Mouse (Mus musculus) forebrain, embryonic 15.5 days (tissue): ENCODE data around the gene Krtap27-1. TPM values are rescaled to one million over a fixed set of nuclear protein-coding genes. Genes with fewer than 3 reads are reported as not detected.

Experiments
- ATAC-seq: fragments of 200-750 bp; cut with Nextera tagmentation; replicated peaks from 2 replicates; pipeline ENCODE4 v1.8.0; 2017; ENCODE audit warnings: mild to moderate bottlenecking, moderate TSS enrichment, moderate library complexity
- H3K27ac ChIP-seq: fragments of 300-500 bp; sonication (generic); replicated peaks from 2 replicates; pipeline ENCODE4 v1.5.1; 2015; ENCODE audit warnings: mild to moderate bottlenecking, inconsistent platforms
- H3K27me3 ChIP-seq: fragments of 300-500 bp; sonication (generic); 2 replicates; pipeline ENCODE4 v1.6.1; 2015; ENCODE audit warnings: inconsistent platforms
- H3K36me3 ChIP-seq: fragments of 300-500 bp; sonication (generic); 2 replicates; pipeline ENCODE4 v1.6.1; 2015; ENCODE audit warnings: mild to moderate bottlenecking, inconsistent platforms
- H3K4me1 ChIP-seq: fragments of 300-500 bp; sonication (generic); 2 replicates; pipeline ENCODE4 v1.6.1; 2015; ENCODE audit warnings: inconsistent platforms
- H3K4me2 ChIP-seq: fragments of 300-500 bp; sonication (generic); replicated peaks from 2 replicates; pipeline ENCODE4 v1.6.1; 2015; ENCODE audit warnings: mild to moderate bottlenecking, inconsistent platforms
- H3K4me3 ChIP-seq: fragments of 300-500 bp; sonication (generic); 2 replicates; pipeline ENCODE4 v1.5.1; 2015; ENCODE audit warnings: mild to moderate bottlenecking, inconsistent platforms
- H3K9ac ChIP-seq: fragments of 300-500 bp; sonication (generic); replicated peaks from 2 replicates; pipeline ENCODE4 v1.6.1; 2015; ENCODE audit warnings: mild to moderate bottlenecking, inconsistent platforms
- H3K9me3 ChIP-seq: fragments of 300-500 bp; sonication (generic); 2 replicates; pipeline ENCODE4 v1.6.1; 2016; ENCODE audit warnings: inconsistent platforms
- WGBS: fragments of 180-500 bp; shearing (Covaris S2); methylation state at CpG from one replicate; pipeline ENCODE4 v1.1.7; 2015; ENCODE audit warnings: mixed read lengths; 5-methylcytosine and 5-hydroxymethylcytosine counted together
- polyA plus RNA-seq: library from polyadenylated mRNA; unstranded; fragments of >200 nt; fragmentation: Nextera tagmentation; extraction: Ambion mirVana; gene quantifications from 2 replicates; pipeline ENCODE4 v1.2.1, GENCODE M21; 2015

Gene Krtap27-1
- polyA plus RNA-seq = not detected in 2 replicates

DNA sequence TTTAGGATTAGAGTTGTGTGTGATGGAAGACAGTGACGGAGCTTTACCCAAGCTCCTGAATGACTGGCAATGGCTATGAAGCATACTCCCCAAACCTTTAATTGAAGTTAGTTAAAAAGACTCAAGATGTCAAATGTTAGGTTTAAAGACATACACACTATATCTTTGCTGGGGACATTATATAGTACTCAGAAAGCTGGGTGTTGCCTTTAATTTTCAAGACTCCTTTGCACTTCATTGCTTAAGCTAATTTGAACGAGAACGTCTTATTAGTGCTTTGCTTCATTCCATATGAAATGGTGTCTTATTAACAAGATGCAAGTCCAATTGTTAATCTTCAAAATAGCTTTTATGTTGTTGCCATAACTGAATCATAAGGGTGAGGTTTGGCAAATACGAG lies at the start of gene Krtap27-1:
Gene Krtap27-1, minus strand, starts transcription at position 101 of the 400 bp plus-strand sequence.
- Histone ChIP-seq H3K27me3 (no peaks in the 10 kb centered on the region), H3K36me3 (no peaks in the 10 kb centered on the region), H3K27ac (no peak within 1 kb of the TSS), H3K4me1 (no peaks in the 10 kb centered on the region), H3K4me2 (no peak within 1 kb of the TSS), H3K9ac (no peak within 1 kb of the TSS), H3K9me3 (no peaks in the 10 kb centered on the region), H3K4me3 (no peak within 1 kb of the TSS)
- WGBS = 88% methylated on average over 4 of the region's 4 CpGs
- ATAC-seq = no peak

DNA sequence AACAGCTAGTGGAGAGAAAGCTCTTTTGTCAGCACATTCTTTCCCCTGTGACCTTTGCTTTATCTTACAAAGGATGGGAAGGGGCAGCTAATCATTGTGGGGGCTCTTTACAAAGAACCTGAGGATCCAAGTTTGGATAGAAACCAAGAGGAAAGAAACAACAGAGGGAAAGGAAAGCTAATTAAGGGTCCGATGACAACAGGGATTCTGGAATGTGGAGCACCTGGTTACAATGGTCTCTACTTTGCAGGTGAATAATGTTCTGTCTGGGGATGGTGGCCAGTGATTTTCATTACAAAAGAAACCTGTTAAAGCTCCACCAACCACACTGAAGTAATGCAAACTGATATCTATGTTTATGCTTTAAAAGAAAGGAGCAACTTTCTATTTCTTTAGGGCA lies 48.6 kb upstream of the Krtap27-1 start:
- H3K4me2 ChIP-seq = no peak overlapping the region
- WGBS = 16% methylated on average over 1 of the region's 1 CpGs

DNA sequence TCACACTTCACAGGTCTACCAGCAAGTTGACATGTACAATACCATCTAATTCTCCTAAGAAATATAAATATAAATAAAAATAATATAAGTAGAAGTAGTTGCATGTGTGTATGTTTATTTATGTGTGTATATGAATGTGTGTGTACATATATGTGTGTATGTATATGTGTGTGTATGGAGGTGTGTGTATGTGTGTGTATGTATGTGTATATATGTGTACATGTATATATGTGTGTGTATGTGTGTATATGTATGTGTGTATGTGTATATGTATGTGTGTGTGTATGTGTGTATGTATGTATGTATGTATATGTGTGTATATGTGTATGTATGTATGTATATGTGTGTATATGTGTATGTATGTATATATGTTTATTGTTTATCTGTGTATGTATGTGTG lies 45.1 kb upstream of the Krtap27-1 start:
- H3K9ac ChIP-seq = no peak overlapping the region
- no peak for ATAC-seq
- H3K4me2 ChIP-seq = no peak overlapping the region
- H3K4me1 ChIP-seq = no peaks in the 10 kb centered on the region
- no peak overlapping the region for H3K4me3 ChIP-seq
- H3K36me3 ChIP-seq = no peaks in the 10 kb centered on the region
- H3K9me3 ChIP-seq = no peaks in the 10 kb centered on the region
- no peak overlapping the region for H3K27ac ChIP-seq
- H3K27me3 ChIP-seq = no peaks in the 10 kb centered on the region

More for the DNA sequence above, 48.6 kb upstream of the Krtap27-1 start:
- Histone ChIP-seq H3K9ac (no peak overlapping the region), H3K4me3 (no peak overlapping the region), H3K36me3 (no peaks in the 10 kb centered on the region), H3K27me3 (no peaks in the 10 kb centered on the region), H3K27ac (no peak overlapping the region), H3K9me3 (no peaks in the 10 kb centered on the region), H3K4me1 (no peaks in the 10 kb centered on the region)
- no peak for ATAC-seq

DNA sequence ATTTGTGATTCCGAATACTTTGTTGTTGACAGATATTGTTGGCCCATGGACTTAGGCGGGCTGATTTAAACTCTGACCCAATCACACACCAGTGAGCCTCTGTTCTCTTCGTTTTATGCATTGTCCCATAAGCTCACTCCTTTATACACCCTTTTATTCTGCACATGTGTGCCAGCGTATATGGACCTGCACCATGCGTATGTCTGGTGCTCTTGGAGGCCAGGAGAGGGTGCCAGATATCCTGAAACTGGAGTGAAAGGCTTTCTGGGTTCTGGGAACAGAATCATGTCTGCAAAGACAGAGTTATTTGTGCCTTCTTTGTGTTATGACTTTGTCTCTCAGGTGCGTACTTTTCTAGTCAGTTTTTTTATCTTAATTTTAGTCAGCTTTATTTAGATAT lies 39.8 kb upstream of the Krtap27-1 start:
- no peak overlapping the region for H3K4me2 ChIP-seq
- H3K4me3 ChIP-seq = no peak overlapping the region
- no peaks in the 10 kb centered on the region for H3K4me1 ChIP-seq
- no peaks in the 10 kb centered on the region for H3K36me3 ChIP-seq
- H3K27ac ChIP-seq = no peak overlapping the region
- WGBS = 82% methylated on average over 6 of the region's 6 CpGs
- no peak for ATAC-seq
- H3K9ac ChIP-seq = no peak overlapping the region
- no peaks in the 10 kb centered on the region for H3K27me3 ChIP-seq
- H3K9me3 ChIP-seq = no peaks in the 10 kb centered on the region

DNA sequence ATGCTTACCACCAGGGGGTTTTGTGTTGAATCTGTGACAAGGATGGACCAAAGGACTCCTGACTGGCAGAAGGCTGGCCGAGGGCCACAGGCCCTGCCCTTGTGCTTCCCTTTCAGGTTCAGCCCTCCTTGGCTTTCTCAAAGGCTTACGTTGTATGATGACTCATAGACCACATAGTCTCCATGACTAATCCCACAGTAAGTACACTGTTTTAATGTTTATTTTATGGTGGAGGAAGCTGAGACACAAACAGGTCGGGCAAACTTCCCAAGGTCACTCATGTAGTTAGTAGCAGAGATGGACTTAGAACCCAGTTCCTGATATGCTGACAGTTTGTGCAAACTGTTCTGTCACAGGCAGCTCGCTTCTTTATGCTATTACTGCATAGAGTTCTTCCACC lies 39.3 kb upstream of the Krtap27-1 start:
- 88% methylated on average over 4 of the region's 4 CpGs for WGBS
- Histone ChIP-seq H3K27ac (no peak overlapping the region), H3K4me3 (no peak overlapping the region), H3K9ac (no peak overlapping the region), H3K4me2 (no peak overlapping the region), H3K4me1 (no peaks in the 10 kb centered on the region), H3K36me3 (no peaks in the 10 kb centered on the region), H3K9me3 (no peaks in the 10 kb centered on the region), H3K27me3 (no peaks in the 10 kb centered on the region)
- no peak for ATAC-seq

DNA sequence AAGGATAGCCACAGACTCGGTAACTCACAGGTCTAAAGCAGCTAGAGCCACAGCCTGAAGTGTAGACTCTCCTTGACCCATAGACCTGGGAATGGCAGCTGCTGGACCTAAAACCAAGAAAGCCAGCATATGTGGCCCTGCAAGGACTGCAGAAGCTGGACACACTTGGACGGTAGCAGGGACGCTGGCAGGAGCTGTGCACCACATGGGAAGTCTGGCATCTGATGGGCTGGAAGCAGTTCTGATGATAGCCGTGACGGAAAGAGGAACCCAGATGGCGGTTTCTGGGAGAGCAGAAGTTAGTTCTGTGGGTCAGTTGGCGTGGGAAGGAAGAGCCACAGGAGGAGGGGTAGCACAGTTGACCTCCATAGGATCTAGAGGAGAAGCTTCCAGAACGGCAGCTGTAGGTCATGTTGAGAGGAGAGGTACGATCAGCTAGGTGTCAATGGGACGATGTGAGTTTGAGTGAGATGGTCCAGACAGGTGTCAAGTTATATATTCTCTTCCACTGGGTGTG lies 36.1 kb upstream of the Krtap27-1 start, which contains the start of gene 2310061N02Rik:
Gene 2310061N02Rik, minus strand, starts transcription at position 467 of the 517 bp plus-strand sequence.
- H3K36me3 ChIP-seq = no peaks in the 10 kb centered on the region
- H3K9ac ChIP-seq = no peak within 1 kb of the TSS
- H3K9me3 ChIP-seq = no peaks in the 10 kb centered on the region
- H3K27me3 ChIP-seq = no peaks in the 10 kb centered on the region
- no peak for ATAC-seq
- no peaks in the 10 kb centered on the region for H3K4me1 ChIP-seq
- 92% methylated on average over 10 of the region's 10 CpGs for WGBS
- H3K27ac ChIP-seq = no peak within 1 kb of the TSS
- H3K4me3 ChIP-seq = no peak within 1 kb of the TSS
- H3K4me2 ChIP-seq = no peak within 1 kb of the TSS

DNA sequence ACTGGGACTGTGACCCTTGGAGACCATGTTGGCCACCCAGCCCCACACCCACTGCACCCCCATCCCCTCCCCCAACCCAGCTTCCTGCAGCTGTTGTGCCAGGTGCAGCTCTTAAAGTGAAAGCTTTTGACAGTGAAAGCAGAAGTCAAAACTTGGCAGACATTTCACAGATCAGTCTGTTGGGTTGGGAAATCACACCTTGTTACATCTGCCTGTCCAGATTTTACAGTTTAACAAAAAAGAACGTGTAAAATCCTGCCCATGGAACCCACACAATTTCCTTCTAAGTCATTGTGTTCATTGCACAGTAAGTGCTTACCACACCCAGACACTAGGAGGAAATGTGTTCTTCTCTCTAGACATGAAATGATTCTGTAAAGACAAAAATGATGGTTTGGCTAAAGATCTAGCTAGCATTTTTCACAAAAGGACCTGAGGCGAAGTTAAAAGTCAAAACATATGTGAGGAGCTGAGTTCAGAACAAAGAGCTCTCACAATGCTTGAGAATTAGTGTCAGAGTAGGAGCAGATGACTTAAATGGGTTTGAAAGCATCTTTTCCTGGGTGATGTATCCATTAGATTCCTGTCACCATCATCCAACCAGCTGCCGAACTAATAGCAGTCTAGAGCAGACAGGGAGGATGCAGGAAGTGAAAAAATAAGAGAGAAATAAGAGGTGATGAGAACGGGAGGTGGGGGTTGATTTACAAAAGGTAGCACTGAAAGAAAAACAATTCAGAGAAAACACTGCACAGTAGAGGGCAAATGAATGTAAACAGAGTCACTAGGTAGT lies 29.8 kb upstream of the Krtap27-1 start:
- Histone ChIP-seq H3K27ac (no peak overlapping the region), H3K4me3 (no peak overlapping the region), H3K36me3 (no peaks in the 10 kb centered on the region), H3K27me3 (no peaks in the 10 kb centered on the region), H3K9ac (no peak overlapping the region), H3K4me2 (no peak overlapping the region), H3K9me3 (no peaks in the 10 kb centered on the region), H3K4me1 (no peaks in the 10 kb centered on the region)
- 0 out of 2 replicates have a peak, but pooled peaks have one; percentile 41 for ATAC-seq
- 54% methylated on average over 4 of the region's 4 CpGs for WGBS

DNA sequence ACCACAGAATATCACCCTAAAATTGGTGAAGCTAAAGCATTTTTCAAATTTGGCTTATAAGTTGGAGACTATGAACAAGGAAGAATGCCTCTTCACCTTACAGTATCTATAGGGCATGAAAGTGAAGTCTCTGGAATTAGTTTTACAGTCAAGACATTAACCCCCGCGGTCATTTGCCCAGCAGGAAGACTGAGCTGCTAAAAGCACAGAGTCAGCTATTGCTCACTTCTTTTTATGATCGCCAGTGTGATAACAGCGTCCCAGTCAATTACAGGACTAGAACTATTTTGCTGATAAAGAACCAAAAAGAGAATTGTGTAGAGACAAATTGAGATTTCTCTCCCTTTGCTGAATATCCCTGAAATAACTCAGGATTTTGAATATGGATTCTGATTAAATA lies 24.8 kb upstream of the Krtap27-1 start:
- ATAC-seq = no peak
- whole genome bisulfite sequencing = 88% methylated on average over 4 of the region's 4 CpGs

DNA sequence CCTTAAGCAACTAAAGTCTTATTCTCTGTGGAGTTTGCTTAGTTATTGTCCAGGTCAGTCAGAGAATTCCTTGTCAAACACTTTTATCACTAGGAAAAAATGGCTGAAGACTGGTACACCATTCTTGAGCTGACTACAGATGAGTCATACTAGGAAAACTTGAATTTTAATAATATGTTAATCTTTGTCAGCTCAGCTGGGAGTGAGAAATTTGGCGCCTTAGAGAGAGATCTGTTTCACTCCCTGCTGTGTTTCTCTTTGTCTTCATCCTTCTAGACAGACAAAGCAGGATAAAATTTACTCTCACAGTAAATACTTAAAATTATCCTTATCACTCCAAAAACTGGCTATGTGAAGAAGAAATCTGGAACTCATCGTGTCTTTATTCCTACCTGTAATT lies 9.8 kb upstream of the Krtap27-1 start:
- ATAC-seq = peak; percentile 81
- Histone ChIP-seq H3K4me1 (no peaks in the 10 kb centered on the region), H3K4me2 (no peak overlapping the region), H3K9ac (no peak overlapping the region), H3K36me3 (no peaks in the 10 kb centered on the region), H3K27ac (peak overlapping the region; percentile 63; the same call in 1 of the 2 replicates), H3K27me3 (no peaks in the 10 kb centered on the region), H3K9me3 (no peaks in the 10 kb centered on the region), H3K4me3 (no peak overlapping the region)
- 24% methylated on average over 2 of the region's 2 CpGs for WGBS

More for the DNA sequence above, 24.8 kb upstream of the Krtap27-1 start:
- no peaks in the 10 kb centered on the region for H3K36me3 ChIP-seq
- no peak overlapping the region for H3K4me2 ChIP-seq
- no peak overlapping the region for H3K9ac ChIP-seq
- H3K27ac ChIP-seq = no peak overlapping the region
- no peaks in the 10 kb centered on the region for H3K27me3 ChIP-seq
- no peak overlapping the region for H3K4me3 ChIP-seq
- H3K4me1 ChIP-seq = no peaks in the 10 kb centered on the region
- no peaks in the 10 kb centered on the region for H3K9me3 ChIP-seq

DNA sequence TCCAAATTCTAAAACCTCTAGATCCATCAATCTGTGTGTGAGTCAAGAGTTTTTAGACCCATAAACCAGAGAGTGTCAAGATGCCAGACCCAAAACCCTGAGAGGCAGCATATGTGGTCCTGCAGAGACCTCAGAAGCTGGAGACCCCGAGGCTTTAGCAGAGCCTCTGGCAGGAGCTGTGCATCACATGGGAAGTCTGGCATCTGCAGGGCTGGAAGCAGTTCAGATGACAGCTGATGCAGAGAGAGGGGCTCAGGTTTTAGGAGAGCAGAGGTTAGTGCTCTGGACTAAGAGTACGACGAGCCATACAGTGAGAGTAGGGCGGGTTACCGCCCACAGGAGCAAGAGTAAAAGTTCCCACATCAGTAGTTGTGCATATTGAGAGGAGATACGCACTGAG lies 7.6 kb upstream of the Krtap27-1 start:
- H3K9me3 ChIP-seq = no peaks in the 10 kb centered on the region
- no peak overlapping the region for H3K9ac ChIP-seq
- no peaks in the 10 kb centered on the region for H3K36me3 ChIP-seq
- no peak overlapping the region for H3K27ac ChIP-seq
- ATAC-seq = no peak
- WGBS = 92% methylated on average over 6 of the region's 6 CpGs
- no peak overlapping the region for H3K4me2 ChIP-seq
- H3K4me1 ChIP-seq = no peaks in the 10 kb centered on the region
- H3K27me3 ChIP-seq = no peaks in the 10 kb centered on the region
- H3K4me3 ChIP-seq = no peak overlapping the region

DNA sequence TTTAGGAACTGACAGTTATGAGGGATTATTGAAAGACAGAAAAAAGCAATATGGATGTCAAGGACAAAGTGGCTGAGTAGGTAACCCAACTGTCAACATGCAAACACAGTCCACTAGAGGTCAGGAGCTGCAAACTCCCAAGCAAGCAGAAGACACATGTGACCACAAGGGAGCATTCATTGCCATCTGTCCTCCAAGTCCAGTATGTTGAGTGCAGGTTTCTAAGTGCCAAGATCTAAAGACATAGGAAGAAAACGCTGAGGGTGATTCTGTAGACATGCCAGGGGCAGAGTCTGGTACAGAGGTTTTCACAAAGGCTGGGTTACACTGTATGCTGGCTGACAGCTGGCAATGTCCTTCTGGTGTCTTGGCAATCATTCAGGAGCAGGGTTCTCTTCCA lies 14.0 kb downstream of the Krtap27-1 start:
- ATAC-seq = 0 out of 2 replicates have a peak, but pooled peaks have one; percentile 51
- Histone ChIP-seq H3K4me2 (no peak overlapping the region), H3K36me3 (no peaks in the 10 kb centered on the region), H3K9ac (no peak overlapping the region), H3K27me3 (no peaks in the 10 kb centered on the region), H3K27ac (no peak overlapping the region), H3K9me3 (no peaks in the 10 kb centered on the region), H3K4me3 (no peak overlapping the region), H3K4me1 (no peaks in the 10 kb centered on the region)
- 45% methylated on average over 1 of the region's 1 CpGs for WGBS

DNA sequence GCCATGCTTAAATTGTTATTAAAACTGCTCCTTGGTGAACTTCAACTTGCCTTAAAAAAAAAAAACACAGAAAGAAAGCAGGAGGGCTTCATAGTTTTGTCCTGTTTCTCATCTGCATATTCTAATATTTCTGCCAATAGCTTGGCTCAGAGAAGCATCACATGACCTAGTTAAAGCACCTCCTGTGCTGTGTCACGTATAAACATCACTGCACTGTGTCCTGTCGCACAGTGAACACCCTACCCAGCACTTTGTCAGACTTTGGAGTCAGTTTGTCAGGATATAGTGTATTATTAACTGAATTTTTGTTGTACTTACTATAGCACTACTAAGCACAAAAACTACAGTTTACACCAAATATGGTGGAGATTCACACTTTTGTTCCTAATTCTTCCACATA lies 19.5 kb downstream of the Krtap27-1 start:
- no peak for ATAC-seq
- Histone ChIP-seq H3K4me1 (no peaks in the 10 kb centered on the region), H3K27ac (no peak overlapping the region), H3K4me2 (no peak overlapping the region), H3K36me3 (no peaks in the 10 kb centered on the region), H3K9me3 (no peaks in the 10 kb centered on the region), H3K27me3 (no peaks in the 10 kb centered on the region), H3K9ac (no peak overlapping the region), H3K4me3 (no peak overlapping the region)
- WGBS = 67% methylated on average over 2 of the region's 2 CpGs
